Mouse (Mus musculus) spleen, embryonic (tissue): Measurements from ENCODE around the gene Parp16.
"Not testable (repeated sequence)": the region's sequence is repeated elsewhere in the genome, so short reads cannot be mapped to it uniquely, and the experiment has no call there.

Experiments
- CTCF ChIA-PET: fragments of 350-600 bp; sonication (Branson Sonifier 250); formaldehyde crosslinking; loops from one replicate; lab custom pipeline; 2022; lab: Charles Lee

The Parp16 gene

DNA sequence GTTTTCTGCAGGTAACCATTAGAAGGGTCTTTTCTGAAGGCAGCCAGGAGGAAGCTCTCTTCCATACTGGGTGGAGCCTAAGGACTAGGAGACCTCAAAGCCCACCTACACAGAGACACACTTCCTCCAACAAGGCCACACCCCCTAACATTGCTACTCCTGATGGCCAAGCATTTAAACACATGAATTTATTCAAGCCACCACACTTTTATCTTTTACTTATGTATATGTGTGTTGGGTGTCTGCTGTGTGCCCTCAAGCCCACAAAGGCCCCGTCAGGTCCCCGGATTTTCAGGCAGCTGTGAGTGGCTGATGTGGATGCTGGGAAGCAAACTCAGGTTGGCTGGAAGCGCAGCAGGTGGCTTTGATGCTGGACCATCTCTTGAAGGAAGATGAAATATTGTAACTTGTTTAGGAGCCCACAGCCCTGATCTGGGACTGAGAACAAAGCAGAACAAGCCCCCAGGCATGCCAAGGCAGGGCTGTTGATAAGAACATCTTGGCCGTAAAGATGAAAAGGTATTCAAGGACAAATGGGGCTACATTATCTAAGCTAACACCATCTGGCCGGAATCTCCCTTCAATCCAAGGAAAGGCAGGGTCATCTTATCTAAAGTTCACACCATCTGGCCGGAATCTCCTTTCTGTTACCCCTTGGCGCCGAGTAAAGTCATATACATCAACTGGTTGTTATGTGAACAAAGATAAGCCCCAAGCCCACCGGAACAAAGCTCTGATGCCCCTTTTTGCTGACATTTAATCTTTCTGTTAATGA, 12.1 kb downstream of the Parp16 start:
- CTCF ChIA-PET = not testable (repeated sequence)

DNA sequence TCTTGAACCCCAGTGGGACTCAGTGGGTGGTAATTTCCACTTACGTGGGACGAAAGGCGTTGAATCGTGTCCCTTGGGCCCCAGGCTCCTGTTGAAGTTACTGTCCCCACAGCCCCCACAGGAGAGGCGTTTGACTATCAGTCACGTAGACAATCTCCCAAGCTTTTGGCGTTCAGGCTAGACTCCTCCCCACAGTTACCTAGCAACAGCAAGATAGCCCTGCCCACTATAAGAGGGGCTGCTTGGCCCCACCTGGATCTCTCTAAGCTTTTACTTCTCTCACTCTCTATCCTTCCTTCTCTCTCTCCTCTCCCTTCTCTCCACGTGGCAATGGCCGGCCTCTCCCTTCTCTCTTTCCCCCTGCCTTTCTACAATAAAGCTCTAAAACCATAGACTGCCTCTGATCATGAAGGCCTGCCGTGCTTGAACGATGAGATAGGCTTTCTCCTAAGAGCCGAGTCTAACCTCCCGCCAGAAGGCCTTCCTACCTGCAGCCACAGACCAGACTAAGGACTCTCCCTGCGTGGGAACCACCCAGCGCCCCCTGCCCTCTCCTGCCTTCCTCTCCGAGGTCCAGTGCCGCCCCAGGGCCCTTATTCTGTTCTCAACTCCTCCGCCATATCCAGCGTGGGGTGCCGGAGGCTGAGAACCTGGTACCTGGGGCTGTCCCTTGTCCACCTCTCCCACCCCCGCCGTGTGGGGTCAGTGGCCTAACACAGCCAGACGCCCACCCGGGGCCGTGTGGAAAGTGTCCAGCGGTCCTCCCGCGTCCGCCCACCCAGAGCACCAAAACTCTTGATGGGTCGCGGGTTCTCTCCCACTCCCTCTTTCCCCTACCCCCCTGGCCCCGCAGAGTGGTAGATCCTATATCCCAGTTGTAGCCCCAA, 13.4 kb downstream of the Parp16 start:
- CTCF ChIA-PET = interaction anchor here (0.7 to 0.9 kb wide), 2 partner anchors 12 to 51 kb away, joined by 3 read pairs; no protein-coding TSS in a partner anchor

DNA sequence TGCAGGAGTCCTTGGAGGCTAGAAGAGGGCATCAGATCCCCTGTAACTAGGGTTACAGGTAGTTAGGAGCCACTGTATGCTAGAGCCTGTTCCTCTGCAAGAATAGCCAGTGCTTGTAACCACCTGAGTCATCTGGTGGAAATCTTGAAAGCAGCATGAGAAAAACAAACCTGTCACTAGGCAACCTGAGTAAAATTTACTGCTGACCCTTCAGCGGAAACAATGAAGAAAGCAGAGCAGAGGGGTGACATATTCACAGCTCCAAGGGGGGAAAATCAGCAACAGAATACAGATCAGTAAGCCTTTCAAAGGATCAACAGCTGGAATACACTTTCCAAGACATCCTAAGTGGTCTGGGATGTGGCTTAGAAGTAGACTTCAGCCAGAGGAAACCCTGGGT, 16.4 kb downstream of the Parp16 start:
- CTCF ChIA-PET = no interaction called here

DNA sequence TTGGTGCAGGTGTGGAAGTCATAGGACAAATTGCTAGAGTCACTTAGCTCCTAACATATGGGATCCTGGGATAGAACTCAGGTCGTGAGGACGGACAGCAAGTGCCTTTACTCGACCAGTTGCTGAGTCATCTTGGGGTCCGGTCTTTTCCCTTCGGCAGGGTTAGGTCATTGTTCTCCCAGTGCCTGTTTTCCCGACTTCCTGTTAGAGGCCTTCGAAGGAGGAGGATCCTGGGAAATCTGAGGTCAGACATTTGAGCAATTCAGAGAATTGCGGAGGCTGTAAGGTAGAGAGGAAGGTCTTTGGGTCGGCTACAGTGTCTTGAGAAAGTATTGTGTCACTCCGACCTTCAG, 19.2 kb downstream of the Parp16 start:
- CTCF ChIA-PET = interaction anchor here (0.7 kb wide), 1 partner anchor 18 kb away, joined by 3 read pairs; no protein-coding TSS in a partner anchor

DNA sequence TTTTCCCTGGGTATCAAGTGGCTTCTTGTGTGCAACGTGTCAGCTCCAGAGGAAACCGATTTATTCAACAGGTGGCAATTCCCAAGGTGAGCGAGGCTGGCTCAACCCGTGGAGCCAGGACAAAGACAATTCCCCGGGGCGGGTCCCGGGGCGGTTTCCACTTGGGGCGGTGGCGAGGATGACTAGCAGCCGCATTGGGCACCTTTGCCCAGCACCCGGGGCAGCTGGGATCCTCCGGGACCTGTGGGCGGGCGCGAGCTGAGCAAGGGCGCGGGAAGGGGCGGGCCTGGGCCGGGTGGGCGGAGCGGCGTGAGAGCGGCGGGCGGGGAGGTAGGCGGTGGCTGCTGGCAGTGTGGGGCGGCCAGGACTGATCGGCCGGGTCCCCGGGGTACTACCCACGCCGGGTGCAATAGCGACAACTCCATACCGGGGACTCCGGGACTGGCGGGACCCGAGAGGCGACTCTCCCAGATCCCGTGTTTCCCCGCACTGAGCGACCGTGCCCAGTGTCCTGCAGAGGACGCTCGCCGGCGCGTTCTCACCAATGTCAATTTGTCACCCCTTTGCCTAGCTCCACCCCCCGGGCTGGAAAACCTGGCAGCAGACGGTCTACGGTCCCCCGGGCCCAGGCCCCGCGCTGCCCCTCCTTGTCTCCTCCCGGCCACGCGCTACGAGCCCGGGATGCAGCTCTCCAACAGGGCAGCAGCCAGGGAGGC, 19.8 kb downstream of the Parp16 start:
- CTCF ChIA-PET = interaction anchor here (0.7 to 1.1 kb wide), 2 partner anchors 12 to 19 kb away, joined by 3 read pairs; no protein-coding TSS in a partner anchor

DNA sequence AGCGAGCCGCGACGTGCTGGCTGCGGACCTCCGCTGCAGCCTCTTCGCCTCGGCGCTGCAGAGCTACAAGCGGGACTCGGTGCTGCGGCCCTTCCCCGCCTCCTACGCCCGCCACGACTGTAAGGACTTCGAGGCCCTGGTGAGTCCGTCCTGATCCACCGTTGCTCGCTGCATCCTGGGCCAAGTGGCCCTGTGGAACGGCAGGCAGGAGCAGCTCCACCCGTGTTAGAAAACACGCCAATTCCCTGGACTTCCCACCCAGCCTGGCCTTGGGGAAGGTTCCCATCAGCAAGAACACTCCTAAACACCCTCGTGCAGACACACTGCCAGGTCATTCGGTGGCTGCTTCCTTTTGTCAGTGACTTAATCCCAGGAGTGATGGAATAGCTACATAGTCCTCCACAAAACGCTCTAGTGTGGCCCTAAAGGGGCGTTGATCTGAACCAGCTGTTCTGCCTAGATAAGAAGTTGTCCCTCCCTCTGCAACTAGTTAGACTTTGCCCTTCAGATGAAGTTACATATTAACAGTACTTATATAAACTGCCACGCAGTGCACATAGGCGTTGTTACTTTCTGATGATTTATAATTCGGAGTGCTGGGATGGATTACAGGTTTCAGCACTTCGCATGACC, 20.5 kb downstream of the Parp16 start:
- CTCF ChIA-PET = interaction anchor here (1.1 kb wide), 1 partner anchor 11 kb away, joined by 3 read pairs; no protein-coding TSS in a partner anchor

DNA sequence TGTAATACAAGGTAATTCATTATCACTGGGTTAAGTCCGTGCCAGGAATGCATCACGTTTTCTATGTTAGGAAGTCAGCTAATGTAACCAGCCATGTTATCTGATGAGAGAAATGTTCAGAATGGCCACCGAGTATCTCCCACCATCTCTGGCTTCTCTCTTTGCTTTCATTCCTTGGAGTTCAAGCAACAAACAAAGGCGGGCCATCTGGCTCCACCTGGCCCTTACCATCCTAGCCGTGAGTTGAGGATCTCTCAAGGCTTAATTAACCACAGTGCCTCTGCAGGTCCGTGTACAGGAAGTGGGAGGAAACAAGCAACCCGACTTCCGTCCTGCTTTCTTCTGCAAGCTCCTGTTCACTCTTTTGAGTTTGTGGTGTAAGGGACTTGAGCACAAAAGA, 21.8 kb downstream of the Parp16 start:
- CTCF ChIA-PET = no interaction called here

DNA sequence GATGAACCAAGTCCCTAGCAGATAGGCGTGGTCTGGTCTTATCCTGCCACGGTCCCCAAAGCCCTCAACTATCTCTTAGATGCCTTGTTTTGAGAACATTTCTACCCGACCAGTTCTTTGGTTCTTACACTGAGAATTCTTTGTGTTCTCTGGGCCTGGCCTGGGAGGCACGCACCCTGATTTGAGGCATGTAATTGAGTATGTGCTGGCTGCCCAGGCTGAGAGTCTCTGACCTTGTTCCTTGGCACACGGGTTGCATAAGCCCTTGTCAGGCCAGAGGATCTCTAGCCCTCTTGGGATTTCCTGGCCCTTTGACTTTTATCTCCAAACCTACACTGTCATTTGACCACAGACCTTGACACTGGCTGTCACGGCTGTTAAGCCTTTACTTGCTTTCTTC, 22.5 kb downstream of the Parp16 start:
- CTCF ChIA-PET = no interaction called here

DNA sequence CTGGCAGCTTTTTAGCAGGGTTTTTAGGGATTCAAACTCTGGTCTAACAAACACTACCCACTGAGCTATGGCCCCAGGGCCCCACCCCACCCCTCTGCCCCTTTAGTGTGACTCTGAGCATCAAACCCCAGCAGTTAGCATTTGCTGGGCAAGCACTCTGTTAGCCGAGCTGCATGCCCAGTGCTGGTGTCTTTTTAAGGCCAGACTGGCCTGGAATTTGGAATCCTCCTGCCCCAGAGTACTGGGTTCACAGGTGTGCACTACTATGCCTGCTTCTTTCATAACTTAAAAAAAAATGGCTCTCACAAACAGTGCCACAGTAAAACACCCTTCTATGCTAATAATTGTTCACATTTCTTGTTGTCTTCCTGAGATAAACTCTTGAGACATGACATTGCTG, 23.8 kb downstream of the Parp16 start:
- CTCF ChIA-PET = no interaction called here

DNA sequence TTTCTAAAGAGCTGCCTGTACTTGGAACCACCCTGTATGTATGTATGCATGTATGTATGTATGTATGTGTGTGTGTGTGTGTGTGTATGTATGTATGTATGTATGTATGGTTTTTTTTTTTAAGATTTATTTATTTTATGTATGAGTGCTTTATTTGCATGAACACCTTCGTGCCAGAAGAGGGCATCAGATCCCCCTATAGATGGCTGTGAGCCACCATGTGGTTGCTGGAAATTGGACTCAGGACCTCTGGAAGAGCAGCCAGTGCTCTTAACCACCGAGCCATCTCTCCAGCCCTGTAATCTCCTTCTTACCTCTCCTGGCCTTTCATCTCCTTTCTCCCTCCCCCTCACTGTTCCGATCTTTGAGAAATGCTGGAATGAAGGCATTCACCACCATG, 25.2 kb downstream of the Parp16 start:
- CTCF ChIA-PET = not testable (repeated sequence)

DNA sequence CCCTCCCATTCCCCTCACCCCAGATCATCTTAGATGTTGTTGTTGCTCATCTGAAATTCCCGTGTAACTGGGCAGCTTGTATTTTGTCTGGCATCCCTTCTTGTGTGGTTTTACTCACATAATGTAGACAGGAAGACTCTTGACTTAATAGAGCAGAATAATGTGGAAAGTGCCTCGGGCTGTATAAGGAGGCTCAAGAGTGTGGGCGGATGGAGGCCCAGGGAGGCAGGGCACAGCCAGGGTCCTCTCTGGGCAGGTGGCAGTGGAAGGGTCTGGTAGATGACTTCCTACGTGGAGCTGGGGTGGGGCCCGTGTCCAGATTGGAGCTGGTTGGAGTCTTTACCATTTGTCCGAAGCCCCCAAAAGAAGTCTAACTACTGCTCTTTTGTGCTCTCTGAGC, 28.8 kb downstream of the Parp16 start:
- CTCF ChIA-PET = interaction anchor here (0.6 kb wide), 1 partner anchor 24 kb away, joined by 3 read pairs; no protein-coding TSS in a partner anchor

DNA sequence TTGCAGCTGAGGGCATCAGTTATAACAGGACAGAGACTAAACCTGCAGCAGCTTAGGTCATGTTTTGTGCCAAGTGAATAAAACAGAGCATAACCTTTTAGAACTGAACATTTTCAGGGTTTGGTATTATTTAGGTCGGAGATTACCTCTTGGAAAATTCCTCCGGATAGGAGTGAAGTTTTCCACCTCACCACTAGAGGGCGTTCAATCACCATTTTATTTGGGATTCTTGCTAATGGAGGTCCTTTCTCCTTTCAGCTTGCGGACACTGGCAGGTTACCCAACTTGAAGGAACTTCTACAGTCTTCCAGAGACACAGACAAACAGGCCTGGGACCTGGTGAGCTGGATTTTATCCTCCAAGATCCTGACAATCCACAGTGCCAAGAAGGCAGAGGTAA, 30.6 kb downstream of the Parp16 start:
- CTCF ChIA-PET = no interaction called here

DNA sequence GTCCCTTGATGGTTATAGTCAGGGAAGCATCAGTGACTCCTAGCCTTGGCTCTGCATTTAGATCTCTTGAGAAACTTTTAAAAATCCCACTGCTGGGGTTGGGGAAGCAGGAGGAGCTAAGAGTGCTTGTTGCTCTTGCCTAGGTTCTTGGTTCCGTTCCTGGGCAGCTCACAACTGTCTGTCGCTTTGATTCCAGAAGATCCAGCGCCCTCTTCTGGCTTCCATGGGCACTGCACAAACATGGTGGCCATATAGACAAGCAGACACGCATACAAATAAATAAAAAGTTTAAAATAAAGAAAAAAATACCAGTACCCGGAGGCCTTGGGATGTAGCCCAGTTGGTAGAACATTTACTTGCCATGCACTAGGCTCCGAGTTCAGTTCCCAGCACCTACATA, 35.1 kb downstream of the Parp16 start:
- CTCF ChIA-PET = no interaction called here

DNA sequence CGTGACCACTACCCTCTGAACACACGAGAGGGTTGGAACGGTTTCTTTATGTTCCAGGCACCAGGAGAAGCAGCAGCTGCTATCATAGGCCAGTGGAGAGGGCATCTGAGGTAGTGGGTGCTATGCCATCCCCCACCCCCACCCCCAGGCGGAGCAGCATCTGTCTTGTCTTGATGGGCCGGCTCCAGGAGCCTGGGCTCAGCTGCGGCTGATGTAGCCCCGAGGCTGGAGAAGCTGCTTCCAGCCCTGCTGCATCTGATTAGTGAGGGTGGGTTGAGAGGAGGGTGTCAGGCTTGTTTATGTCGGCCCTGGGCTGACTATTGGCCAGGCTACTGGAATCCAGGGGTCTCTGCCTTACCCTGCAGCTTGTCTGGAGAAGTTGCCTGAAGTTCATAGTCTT, 36.1 kb downstream of the Parp16 start:
- CTCF ChIA-PET = no interaction called here

DNA sequence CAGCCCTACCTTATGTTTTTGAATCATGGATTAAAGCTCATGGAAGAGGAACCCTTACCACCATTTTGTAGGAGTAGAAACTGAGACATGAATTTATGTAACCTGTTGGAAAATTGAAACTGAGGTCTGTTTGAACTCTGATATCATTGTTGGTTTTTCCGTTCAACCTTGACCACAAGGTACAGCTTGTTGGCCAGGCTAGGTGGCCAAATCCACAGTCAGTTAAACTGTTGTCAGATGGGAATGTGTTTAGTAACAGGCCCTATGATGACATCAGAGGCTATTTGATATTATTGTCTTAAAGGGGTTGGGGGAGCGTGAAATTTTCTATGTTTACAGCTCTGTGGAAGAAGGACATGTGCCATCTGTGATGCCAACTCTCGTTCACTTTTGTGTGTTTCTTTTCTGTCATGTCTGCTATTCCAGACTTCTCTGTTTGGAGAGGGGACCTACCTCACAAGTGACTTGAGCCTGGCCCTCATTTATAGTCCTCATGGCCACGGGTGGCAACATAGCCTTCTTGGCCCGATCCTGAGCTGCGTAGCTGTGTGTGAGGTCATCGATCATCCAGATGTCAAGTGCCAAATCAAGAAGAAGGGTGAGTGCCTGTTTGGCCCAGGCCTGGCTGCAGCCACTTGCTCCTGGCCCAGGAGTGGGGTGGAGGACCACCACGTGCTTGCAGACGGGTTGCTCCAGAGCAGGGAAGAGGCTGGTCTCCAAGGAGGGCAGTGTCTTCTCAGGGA, 38.3 kb downstream of the Parp16 start:
- CTCF ChIA-PET = no interaction called here

DNA sequence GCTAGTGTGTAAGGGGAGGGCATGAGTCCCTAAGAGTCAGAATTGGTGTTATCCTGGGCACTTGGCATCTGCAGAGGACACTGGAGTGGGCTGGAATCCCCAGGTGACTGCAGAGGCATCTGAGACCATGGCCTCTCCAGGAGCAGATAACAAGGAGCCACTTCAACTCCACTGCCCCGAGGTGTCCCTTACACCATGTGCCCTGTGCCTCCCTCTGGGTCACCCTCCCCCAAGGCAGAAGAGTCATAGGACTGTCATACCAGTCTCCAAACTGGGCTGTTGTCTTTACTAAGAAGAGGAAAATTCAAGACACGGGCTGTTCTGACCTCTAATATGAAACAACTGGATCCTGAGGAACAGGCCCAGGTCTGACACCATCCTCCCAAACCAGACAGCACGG, 39.6 kb downstream of the Parp16 start:
- CTCF ChIA-PET = no interaction called here

DNA sequence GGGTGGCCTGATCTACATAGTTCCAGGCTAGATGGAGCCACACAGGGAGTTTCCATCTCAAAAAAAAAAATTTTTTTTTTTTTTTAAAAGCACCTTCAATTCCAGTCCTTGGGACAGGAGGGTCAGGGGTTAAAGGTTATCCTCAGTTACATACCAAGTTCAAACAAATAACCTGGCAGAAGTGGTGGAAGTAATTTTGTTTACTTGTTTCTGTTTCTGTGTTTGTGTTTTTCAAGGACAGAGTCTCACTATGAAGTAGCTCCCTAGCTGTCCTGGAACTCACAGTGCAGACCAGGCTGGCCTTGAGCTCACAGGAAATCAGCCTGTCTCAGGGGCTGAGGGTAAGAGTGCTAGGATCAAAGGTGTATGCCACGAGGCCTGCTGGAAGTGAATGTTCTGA, 40.4 kb downstream of the Parp16 start:
- CTCF ChIA-PET = interaction anchor here (0.7 kb wide), 1 partner anchor 101 kb away, joined by 5 read pairs; no protein-coding TSS in a partner anchor

DNA sequence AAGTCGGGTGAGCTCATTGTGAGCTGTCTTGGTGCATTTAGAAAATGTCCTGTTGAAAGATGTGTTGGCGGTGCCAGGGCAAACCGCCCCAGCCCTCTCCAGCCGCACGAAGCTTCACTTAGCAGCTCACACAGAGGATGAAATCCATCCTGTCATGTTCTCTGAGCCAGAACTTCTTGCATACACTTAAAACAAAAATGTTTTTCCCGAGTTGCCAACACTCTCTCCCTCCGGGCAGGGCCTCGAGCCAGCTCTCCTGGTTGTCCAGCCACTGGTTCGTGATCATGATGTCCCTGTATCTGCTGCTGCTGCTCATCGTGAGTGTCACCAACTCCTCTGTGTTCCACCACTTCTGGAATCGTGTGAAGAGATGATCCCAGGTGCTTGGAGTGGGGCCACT, 42.5 kb downstream of the Parp16 start:
- CTCF ChIA-PET = interaction anchor here (0.7 kb wide), 1 partner anchor 992 kb away, joined by 8 read pairs; no protein-coding TSS in a partner anchor

DNA sequence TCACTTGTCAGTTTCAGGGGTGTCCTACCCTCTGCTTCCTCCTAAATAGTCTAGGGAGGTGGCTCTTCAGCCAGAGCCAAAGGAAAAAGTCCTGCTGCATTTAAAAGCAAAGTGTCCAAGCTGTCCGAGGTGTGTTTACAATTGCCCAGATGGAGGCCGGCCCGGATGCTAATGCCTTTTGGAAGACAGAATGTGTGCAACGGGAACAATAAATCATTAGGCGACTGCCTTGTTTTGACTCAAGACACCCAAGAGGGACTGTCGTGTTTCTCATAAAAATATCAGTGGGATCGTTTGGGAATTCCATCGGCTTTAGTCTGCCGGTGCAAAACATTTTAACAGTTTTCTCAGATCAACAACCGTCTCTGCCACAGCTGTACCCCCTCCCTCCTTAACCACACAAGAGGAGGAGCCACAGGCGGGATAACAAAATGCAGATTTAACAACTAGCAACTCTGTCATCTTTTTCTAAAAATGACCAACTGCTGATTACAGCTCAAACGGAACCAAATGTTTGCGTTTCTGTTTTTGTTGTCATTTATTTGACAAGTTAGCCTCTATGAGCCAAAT, 43.1 kb downstream of the Parp16 start:
- CTCF ChIA-PET = no interaction called here

DNA sequence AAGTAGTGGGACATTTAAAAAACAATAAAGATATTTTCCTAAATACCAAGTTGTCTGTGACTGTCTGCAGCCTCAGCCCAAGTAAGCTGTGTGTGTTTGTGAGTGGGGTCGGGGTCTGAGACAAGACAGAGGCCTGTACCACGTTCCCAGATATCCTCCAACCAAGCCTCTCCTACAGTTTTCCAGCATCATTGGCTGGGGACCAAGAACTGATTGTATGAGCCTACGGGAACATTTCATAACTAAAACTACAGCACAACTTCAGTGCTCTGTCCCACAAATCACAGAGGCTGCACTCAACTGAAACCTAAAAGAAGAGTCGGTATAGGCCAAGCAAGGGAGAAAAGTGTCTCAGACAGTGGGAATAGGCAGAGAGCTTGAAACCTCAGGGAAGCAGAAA, 44.0 kb downstream of the Parp16 start:
- CTCF ChIA-PET = no interaction called here
